Mouse (Mus musculus) intestine, embryonic 16.5 days (tissue): ENCODE measurements around the gene Hcls1. TPM values are rescaled to one million over a fixed set of nuclear protein-coding genes. Genes with fewer than 3 reads are reported as not detected.

Experiments used
- polyA plus RNA-seq: library from polyadenylated mRNA; unstranded; fragments of >200 nt; fragmentation: Nextera tagmentation; extraction: Ambion mirVana; gene quantifications from 2 replicates; pipeline ENCODE4 v1.2.1, GENCODE M21; 2015

Gene Hcls1
- polyA plus RNA-seq, 1 experiment from 2014 or later = 18.2 TPM

Other genes starting within 250 kb of the Hcls1 start
- gene Ildr1, start 241.0 kb upstream of the Hcls1 start, polyA plus RNA-seq = 9.0 and 9.7 TPM in 2 replicates
- 8.5 and 12.0 TPM in 2 replicates for gene Slc15a2, start 150.0 kb upstream of the Hcls1 start, polyA plus RNA-seq
- 19.1 and 20.6 TPM in 2 replicates for gene Iqcb1, start 106.6 kb upstream of the Hcls1 start, polyA plus RNA-seq
- 1.5 and 1.9 TPM in 2 replicates for gene Eaf2, start 60.0 kb upstream of the Hcls1 start, polyA plus RNA-seq
- 76.8 and 91.0 TPM in 2 replicates for gene Golgb1, start 59.8 kb upstream of the Hcls1 start, polyA plus RNA-seq
- not detected in 2 replicates for gene Fbxo40, start 55.5 kb downstream of the Hcls1 start, polyA plus RNA-seq
- 3.4 and 3.7 TPM in 2 replicates for gene Polq, start 76.8 kb downstream of the Hcls1 start, polyA plus RNA-seq